Mouse (Mus musculus): ENCODE results near the gene Cwc25. TPM values are rescaled to one million over a fixed set of nuclear protein-coding genes. Genes with fewer than 3 reads are reported as not detected.
A peak's percentile ranks its signal among the peaks of the same experiment; 100 is the strongest.

Gene Cwc25
- total RNA-seq, 2 experiments from 2014 or later = 19.5 to 19.8 TPM

DNA sequence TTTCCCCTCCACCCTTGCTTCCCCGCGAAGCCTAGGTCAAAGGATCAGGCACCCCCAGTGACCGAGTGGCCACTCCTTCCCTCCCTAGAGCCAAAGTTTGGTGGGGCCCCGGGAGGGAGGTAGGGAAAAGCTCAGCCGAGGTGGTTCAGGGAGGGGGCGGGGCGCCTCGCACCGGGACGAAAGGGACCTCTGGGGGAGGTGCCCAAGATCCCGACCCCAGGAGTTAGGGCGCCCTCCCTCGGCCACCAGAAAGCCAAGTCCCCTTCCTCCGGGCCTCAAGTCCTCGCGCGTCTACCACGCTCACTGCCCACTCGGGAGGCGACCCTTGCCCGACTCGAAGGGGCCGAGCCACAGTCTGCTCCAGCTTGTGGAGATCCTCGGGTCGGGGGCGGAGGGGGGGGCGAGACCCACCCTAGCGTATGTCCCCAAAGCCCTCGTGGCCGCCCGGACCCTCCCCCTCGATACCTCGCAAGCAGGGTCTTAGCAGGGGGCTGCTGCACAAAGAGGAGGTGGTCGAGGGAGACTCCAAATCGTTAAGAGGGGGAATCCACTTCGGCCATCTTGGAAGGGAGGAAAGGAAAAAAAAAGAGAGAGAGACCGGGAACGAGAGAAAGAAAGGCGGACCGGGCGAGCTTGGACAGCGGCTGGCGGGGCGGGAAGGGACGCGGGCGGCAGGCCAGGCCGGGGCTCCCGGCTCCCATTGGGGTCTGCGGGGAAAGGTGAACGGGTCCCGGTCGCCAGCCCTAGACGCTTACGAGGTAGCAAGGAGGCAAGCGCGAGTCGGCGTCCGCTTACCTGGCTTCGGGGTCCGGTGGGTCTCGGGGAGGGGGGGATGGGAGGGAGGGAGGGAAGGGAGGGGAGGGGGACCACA lies 67.4 kb downstream of the Cwc25 start:
- peak in 1 of 2 experiments; percentile 51 for DNase-seq

GRCm38 (mm10) chr11:97697891-97698529 lies 68.3 kb downstream of the Cwc25 start:
- no peak for DNase-seq

- DNase-seq = no peak
Observed at GRCm38 (mm10) chr11:97697199-97697890, 69.0 kb downstream of the Cwc25 start.

DNA sequence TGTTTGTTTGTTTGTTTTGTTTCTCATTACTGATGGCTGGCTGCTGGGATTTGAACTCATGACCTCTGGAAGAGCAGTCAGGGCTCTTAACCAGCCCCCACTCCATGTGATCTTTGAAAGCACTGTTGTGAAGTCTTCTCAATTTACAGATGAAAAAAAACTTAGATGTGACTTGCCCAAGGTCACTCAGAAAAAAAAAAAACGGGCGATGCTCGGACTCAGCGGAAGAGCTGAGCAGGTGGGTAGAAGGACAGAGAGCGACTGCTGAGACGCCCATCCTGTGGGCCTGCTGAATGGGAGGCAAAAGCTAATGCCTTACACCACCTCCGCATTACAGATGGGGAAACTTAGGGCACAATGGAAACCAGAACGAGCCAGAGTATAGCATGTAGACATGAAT lies 69.7 kb downstream of the Cwc25 start:
- DNase-seq = no peak

DNA sequence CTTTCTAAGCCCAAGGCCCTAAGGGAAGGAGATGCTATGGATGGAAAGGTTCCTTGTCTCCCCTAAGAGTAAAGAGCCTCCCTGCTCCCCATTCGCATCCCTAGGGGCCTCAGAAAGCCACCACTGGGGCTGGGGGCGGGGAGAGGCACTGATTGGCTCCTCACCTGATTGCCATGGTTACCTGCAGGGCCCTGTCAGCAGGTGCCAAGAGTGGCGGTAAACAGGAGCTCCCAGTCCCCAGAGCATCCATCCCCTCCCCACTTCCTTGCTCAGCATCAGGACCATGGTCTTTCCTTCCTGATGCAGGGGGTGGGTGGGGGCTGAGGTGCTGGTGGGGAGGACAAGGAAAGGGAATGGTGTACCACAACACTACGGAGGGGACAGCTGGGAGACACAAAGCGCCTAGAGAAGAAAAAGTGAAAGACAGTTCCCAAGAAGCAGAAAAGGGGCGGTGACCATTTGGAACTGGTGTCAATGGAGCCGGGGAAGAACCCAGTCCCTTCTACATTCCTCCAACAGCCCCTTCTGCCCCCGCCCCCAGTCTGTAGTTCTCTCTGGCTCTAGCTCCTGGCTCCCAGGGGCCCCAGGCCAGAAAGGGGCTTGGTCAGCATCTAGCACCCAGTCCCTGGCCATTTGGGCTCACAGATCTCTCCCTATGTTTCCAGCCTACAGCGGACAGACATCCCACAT lies 70.5 kb downstream of the Cwc25 start:
- no peak for DNase-seq

Small RNAs within 50 kb of the gene (microRNA-seq; reads per million reads assigned to microRNA genes)
- gene Mir8102 = 0 to 0.21 reads per million in 2 experiments

Other genes starting within 250 kb of the Cwc25 start
- gene Srcin1, start 190.4 kb downstream of the Cwc25 start, total RNA-seq (2021) = 100 to 1,000 TPM; 230 to 247 TPM
- 10 to 100 TPM; 33.6 to 34.2 TPM for gene Epop, start 136.9 kb downstream of the Cwc25 start, total RNA-seq (2021)
- gene Mllt6, start 103.1 kb downstream of the Cwc25 start, total RNA-seq (2021) = 100 to 1,000 TPM; 105 to 110 TPM
- gene Cisd3, start 80.7 kb downstream of the Cwc25 start, total RNA-seq (2021) = 10 to 100 TPM; 52.8 to 58.2 TPM
- 10 to 100 TPM; 23.5 to 30.6 TPM for gene Pcgf2, start 66.1 kb downstream of the Cwc25 start, total RNA-seq (2021)
- 100 to 1,000 TPM; 125 to 129 TPM for gene Psmb3, start 63.2 kb downstream of the Cwc25 start, total RNA-seq (2021)
- 100 to 1,000 TPM; 109 to 112 TPM for gene Pip4k2b, start 21.9 kb downstream of the Cwc25 start, total RNA-seq (2021)
- 1 to 10 TPM in 1 of 2 experiments, under 1 TPM in 1; 0.60 to 1.3 TPM for gene 1700001P01Rik, start 9.4 kb upstream of the Cwc25 start, total RNA-seq (2021)
- 100 to 1,000 TPM; 355 TPM for gene Rpl23, start 15.9 kb upstream of the Cwc25 start, total RNA-seq (2021)
- gene Lasp1, start 32.4 kb upstream of the Cwc25 start, total RNA-seq (2021) = 10 to 100 TPM; 98.0 to 98.2 TPM
- 10 to 100 TPM; 67.5 to 68.4 TPM for gene B230217C12Rik, start 74.2 kb upstream of the Cwc25 start, total RNA-seq (2021)
- 1 to 10 TPM; 1.5 to 2.1 TPM for gene Fbxo47, start 117.6 kb upstream of the Cwc25 start, total RNA-seq (2021)
- gene Plxdc1, start 219.9 kb upstream of the Cwc25 start, total RNA-seq (2021) = 10 to 100 TPM in 1 of 2 experiments, 1 to 10 TPM in 1; 8.2 to 10.0 TPM
- 1 to 10 TPM; 1.0 to 1.1 TPM for gene Arl5c, start 229.6 kb upstream of the Cwc25 start, total RNA-seq (2021)

Data from layer of hippocampus, postnatal 36 days (tissue).